Mouse (Mus musculus): ENCODE data around the gene Ubqln5. TPM values are rescaled to one million over a fixed set of nuclear protein-coding genes. Genes with fewer than 3 reads are reported as not detected.

Ubqln5 gene
- polyA plus RNA-seq, 1 experiment from 2014 or later: not detected

Other genes with a start within 250 kb of the Ubqln5 start
- not detected in 2 replicates for gene Olfr66, start 243.6 kb downstream of the Ubqln5 start, polyA plus RNA-seq (2016; fragmentation: Nextera tagmentation; extraction: Ambion mirVana)
- gene Olfr64, start 235.3 kb downstream of the Ubqln5 start, polyA plus RNA-seq (2016; fragmentation: Nextera tagmentation; extraction: Ambion mirVana): not detected in 2 replicates
- gene Olfr65, start 226.3 kb downstream of the Ubqln5 start, polyA plus RNA-seq (2016; fragmentation: Nextera tagmentation; extraction: Ambion mirVana): not detected in 2 replicates
- not detected in 2 replicates for gene Olfr631, start 201.0 kb downstream of the Ubqln5 start, polyA plus RNA-seq (2016; fragmentation: Nextera tagmentation; extraction: Ambion mirVana)
- not detected in 2 replicates for gene Olfr632, start 195.5 kb downstream of the Ubqln5 start, polyA plus RNA-seq (2016; fragmentation: Nextera tagmentation; extraction: Ambion mirVana)
- gene Olfr633, start 185.4 kb downstream of the Ubqln5 start, polyA plus RNA-seq (2016; fragmentation: Nextera tagmentation; extraction: Ambion mirVana): not detected in 2 replicates
- not detected in 2 replicates for gene Olfr635, start 158.7 kb downstream of the Ubqln5 start, polyA plus RNA-seq (2016; fragmentation: Nextera tagmentation; extraction: Ambion mirVana)
- gene Olfr638, start 131.1 kb downstream of the Ubqln5 start, polyA plus RNA-seq (2016; fragmentation: Nextera tagmentation; extraction: Ambion mirVana): not detected in 2 replicates
- 0.03 TPM in 1 of 2 replicates, not detected in the other for gene Olfr639, start 112.5 kb downstream of the Ubqln5 start, polyA plus RNA-seq (2016; fragmentation: Nextera tagmentation; extraction: Ambion mirVana)
- not detected in 2 replicates for gene Olfr640, start 104.3 kb downstream of the Ubqln5 start, polyA plus RNA-seq (2016; fragmentation: Nextera tagmentation; extraction: Ambion mirVana)
- not detected in 2 replicates for gene Olfr641, start 94.4 kb downstream of the Ubqln5 start, polyA plus RNA-seq (2016; fragmentation: Nextera tagmentation; extraction: Ambion mirVana)
- not detected in 2 replicates for gene Olfr642, start 77.2 kb downstream of the Ubqln5 start, polyA plus RNA-seq (2016; fragmentation: Nextera tagmentation; extraction: Ambion mirVana)
- gene 4930516K23Rik, start 68.4 kb downstream of the Ubqln5 start, polyA plus RNA-seq (2016; fragmentation: Nextera tagmentation; extraction: Ambion mirVana): not detected in 2 replicates
- not detected in 2 replicates for gene Olfr644, start 58.0 kb downstream of the Ubqln5 start, polyA plus RNA-seq (2016; fragmentation: Nextera tagmentation; extraction: Ambion mirVana)
- gene Olfr645, start 44.4 kb downstream of the Ubqln5 start, polyA plus RNA-seq (2016; fragmentation: Nextera tagmentation; extraction: Ambion mirVana): not detected in 2 replicates
- gene Olfr646, start 25.0 kb downstream of the Ubqln5 start, polyA plus RNA-seq (2016; fragmentation: Nextera tagmentation; extraction: Ambion mirVana): not detected in 2 replicates
- not detected in 2 replicates for gene Olfr643, start 7.6 kb upstream of the Ubqln5 start, polyA plus RNA-seq (2016; fragmentation: Nextera tagmentation; extraction: Ambion mirVana)
- not detected in 2 replicates for gene Ubqln3, start 13.5 kb upstream of the Ubqln5 start, polyA plus RNA-seq (2016; fragmentation: Nextera tagmentation; extraction: Ambion mirVana)
- gene Ubqlnl, start 20.7 kb upstream of the Ubqln5 start, polyA plus RNA-seq (2016; fragmentation: Nextera tagmentation; extraction: Ambion mirVana): not detected in 2 replicates
- gene Olfm5, start 35.0 kb upstream of the Ubqln5 start, polyA plus RNA-seq (2016; fragmentation: Nextera tagmentation; extraction: Ambion mirVana): not detected in 2 replicates
- gene Olfr648, start 53.6 kb upstream of the Ubqln5 start, polyA plus RNA-seq (2016; fragmentation: Nextera tagmentation; extraction: Ambion mirVana): 0.16 and 0.29 TPM in 2 replicates
- not detected in 2 replicates for gene Olfr649, start 66.2 kb upstream of the Ubqln5 start, polyA plus RNA-seq (2016; fragmentation: Nextera tagmentation; extraction: Ambion mirVana)
- gene Trim6, start 89.0 kb upstream of the Ubqln5 start, polyA plus RNA-seq (2016; fragmentation: Nextera tagmentation; extraction: Ambion mirVana): 6.4 and 7.0 TPM in 2 replicates
- gene Trim34a, start 114.6 kb upstream of the Ubqln5 start, polyA plus RNA-seq (2016; fragmentation: Nextera tagmentation; extraction: Ambion mirVana): 0.31 and 0.91 TPM in 2 replicates
- not detected in 2 replicates for gene Trim5, start 158.3 kb upstream of the Ubqln5 start, polyA plus RNA-seq (2016; fragmentation: Nextera tagmentation; extraction: Ambion mirVana)
- 1.7 and 2.3 TPM in 2 replicates for gene Trim12a, start 185.6 kb upstream of the Ubqln5 start, polyA plus RNA-seq (2016; fragmentation: Nextera tagmentation; extraction: Ambion mirVana)
- not detected in 2 replicates for gene Trim34b, start 199.6 kb upstream of the Ubqln5 start, polyA plus RNA-seq (2016; fragmentation: Nextera tagmentation; extraction: Ambion mirVana)
- 0.79 and 1.1 TPM in 2 replicates for gene Trim12c, start 223.5 kb upstream of the Ubqln5 start, polyA plus RNA-seq (2016; fragmentation: Nextera tagmentation; extraction: Ambion mirVana)
- gene Trim30b, start 240.1 kb upstream of the Ubqln5 start, polyA plus RNA-seq (2016; fragmentation: Nextera tagmentation; extraction: Ambion mirVana): 0.05 and 0.09 TPM in 2 replicates